Mouse (Mus musculus): ENCODE data around the gene Neurl3. TPM values are rescaled to one million over a fixed set of nuclear protein-coding genes. Genes with fewer than 3 reads are reported as not detected.

The Neurl3 gene
- polyA plus RNA-seq, 1 experiment from 2014 or later, result 4.4 TPM

- Histone ChIP-seq H3K36me3 (replicated peaks; ENCODE audit: insufficient read depth, low read length) (no peaks in the 10 kb centered on the region), H3K9me3 (ENCODE audit: low read length) (no peaks in the 10 kb centered on the region), H3K9ac (replicated peaks) (no peak overlapping the region), H3K4me3 (ENCODE audit: low read depth, low read length) (no peak overlapping the region), H3K4me1 (ENCODE audit: insufficient read depth) (peaks cover 21% of the 10 kb centered on the region), H3K27me3 (ENCODE audit: insufficient read depth, low read length) (peaks cover 16% of the 10 kb centered on the region), H3K27ac (ENCODE audit: low read depth) (peak overlapping the region; percentile 44; the same call in 1 of the 2 replicates), H3K4me2 (ENCODE audit: low read depth, low read length) (peak overlapping the region; percentile 81)
- no peak for TF ChIP-seq CTCF (IDR thresholded peaks at IDR 0.05; ENCODE audit: low read depth)
- TF ChIP-seq EP300 (IDR thresholded peaks at IDR 0.05; ENCODE audit: low read depth), result no peak
- ATAC-seq (no peak), DNase-seq (no peak)
- whole genome bisulfite sequencing (ENCODE audit: insufficient replicate concordance), result 37% methylated on average over 7 of the region's 7 CpGs
Observed at GRCm38 (mm10) chr1:36307121-36307494, 32.6 kb upstream of the Neurl3 start.

- DNase-seq, result no peak
- no peak for ATAC-seq
- Histone ChIP-seq H3K27ac (ENCODE audit: low read depth) (no peak overlapping the region), H3K9ac (replicated peaks) (no peak overlapping the region), H3K9me3 (ENCODE audit: low read length) (no peaks in the 10 kb centered on the region), H3K27me3 (ENCODE audit: insufficient read depth, low read length) (peaks cover 17% of the 10 kb centered on the region), H3K36me3 (replicated peaks; ENCODE audit: insufficient read depth, low read length) (no peaks in the 10 kb centered on the region), H3K4me3 (ENCODE audit: low read depth, low read length) (no peak overlapping the region), H3K4me1 (ENCODE audit: insufficient read depth) (peaks cover 21% of the 10 kb centered on the region), H3K4me2 (ENCODE audit: low read depth, low read length) (no peak overlapping the region)
- WGBS (ENCODE audit: insufficient replicate concordance), result 75% methylated on average over 6 of the region's 6 CpGs
- TF ChIP-seq CTCF (IDR thresholded peaks at IDR 0.05; ENCODE audit: low read depth) (no peak), EP300 (IDR thresholded peaks at IDR 0.05; ENCODE audit: low read depth) (no peak)
Observed at GRCm38 (mm10) chr1:36306120-36306519, 31.6 kb upstream of the Neurl3 start.

- WGBS (ENCODE audit: insufficient replicate concordance), result 59% methylated on average over 7 of the region's 7 CpGs
- Histone ChIP-seq H3K4me1 (ENCODE audit: insufficient read depth) (peaks cover 15% of the 10 kb centered on the region), H3K27ac (ENCODE audit: low read depth) (no peak overlapping the region), H3K4me3 (ENCODE audit: low read depth, low read length) (no peak overlapping the region), H3K9me3 (ENCODE audit: low read length) (no peaks in the 10 kb centered on the region), H3K36me3 (replicated peaks; ENCODE audit: insufficient read depth, low read length) (no peaks in the 10 kb centered on the region), H3K27me3 (ENCODE audit: insufficient read depth, low read length) (peaks cover 20% of the 10 kb centered on the region), H3K4me2 (ENCODE audit: low read depth, low read length) (no peak overlapping the region), H3K9ac (replicated peaks) (no peak overlapping the region)
- DNase-seq (no peak), ATAC-seq (no peak)
- no peak for TF ChIP-seq CTCF (IDR thresholded peaks at IDR 0.05; ENCODE audit: low read depth)
- no peak for TF ChIP-seq EP300 (IDR thresholded peaks at IDR 0.05; ENCODE audit: low read depth)
Observed at GRCm38 (mm10) chr1:36304764-36305163, 30.3 kb upstream of the Neurl3 start.

GRCm38 (mm10) chr1:36303381-36304320, 29.2 kb upstream of the Neurl3 start:
- ATAC-seq (peak; percentile 40), DNase-seq (peak; percentile 72)
- peaks cover 12% of the 10 kb centered on the region for H3K4me1 ChIP-seq (ENCODE audit: insufficient read depth)
- H3K9me3 ChIP-seq (ENCODE audit: low read length), result no peaks in the 10 kb centered on the region
- TF ChIP-seq CTCF (IDR thresholded peaks at IDR 0.05; ENCODE audit: low read depth) (no peak), EP300 (IDR thresholded peaks at IDR 0.05; ENCODE audit: low read depth) (no peak)
- H3K27me3 ChIP-seq (ENCODE audit: insufficient read depth, low read length), result peaks cover 23% of the 10 kb centered on the region
- H3K36me3 ChIP-seq (replicated peaks; ENCODE audit: insufficient read depth, low read length), result no peaks in the 10 kb centered on the region
- peak overlapping the region; percentile 63 for H3K4me2 ChIP-seq (ENCODE audit: low read depth, low read length)
- H3K4me3 ChIP-seq (ENCODE audit: low read depth, low read length), result peak overlapping the region; percentile 28
- 8% methylated on average over 30 of the region's 30 CpGs for WGBS (ENCODE audit: insufficient replicate concordance)
- H3K9ac ChIP-seq (replicated peaks), result peak overlapping the region; percentile 43
- no peak overlapping the region for H3K27ac ChIP-seq (ENCODE audit: low read depth)

GRCm38 (mm10) chr1:36302957-36303356, 28.5 kb upstream of the Neurl3 start:
- Histone ChIP-seq H3K9me3 (ENCODE audit: low read length) (no peaks in the 10 kb centered on the region), H3K4me3 (ENCODE audit: low read depth, low read length) (peak overlapping the region; percentile 28), H3K36me3 (replicated peaks; ENCODE audit: insufficient read depth, low read length) (no peaks in the 10 kb centered on the region), H3K9ac (replicated peaks) (peak overlapping the region; percentile 43), H3K4me2 (ENCODE audit: low read depth, low read length) (peak overlapping the region; percentile 63), H3K27ac (ENCODE audit: low read depth) (no peak overlapping the region), H3K4me1 (ENCODE audit: insufficient read depth) (peaks cover 7% of the 10 kb centered on the region), H3K27me3 (ENCODE audit: insufficient read depth, low read length) (peaks cover 23% of the 10 kb centered on the region)
- TF ChIP-seq CTCF (IDR thresholded peaks at IDR 0.05; ENCODE audit: low read depth) (no peak), EP300 (IDR thresholded peaks at IDR 0.05; ENCODE audit: low read depth) (no peak)
- DNase-seq (no peak), ATAC-seq (no peak)
- 18% methylated on average over 7 of the region's 9 CpGs for WGBS (ENCODE audit: insufficient replicate concordance)

- ATAC-seq (no peak), DNase-seq (no peak)
- Histone ChIP-seq H3K9me3 (ENCODE audit: low read length) (no peaks in the 10 kb centered on the region), H3K4me2 (ENCODE audit: low read depth, low read length) (no peak overlapping the region), H3K4me3 (ENCODE audit: low read depth, low read length) (no peak overlapping the region), H3K9ac (replicated peaks) (no peak overlapping the region), H3K27ac (ENCODE audit: low read depth) (no peak overlapping the region), H3K36me3 (replicated peaks; ENCODE audit: insufficient read depth, low read length) (no peaks in the 10 kb centered on the region), H3K27me3 (ENCODE audit: insufficient read depth, low read length) (peaks cover 28% of the 10 kb centered on the region), H3K4me1 (ENCODE audit: insufficient read depth) (peaks cover 9% of the 10 kb centered on the region)
- WGBS (ENCODE audit: insufficient replicate concordance), result 77% methylated on average over 8 of the region's 8 CpGs
- no peak for TF ChIP-seq EP300 (IDR thresholded peaks at IDR 0.05; ENCODE audit: low read depth)
- TF ChIP-seq CTCF (IDR thresholded peaks at IDR 0.05; ENCODE audit: low read depth), result no peak
Observed at GRCm38 (mm10) chr1:36302273-36302672, 27.8 kb upstream of the Neurl3 start.

All from liver, postnatal 0 days (tissue).